Mouse (Mus musculus): ENCODE data around the gene Rc3h1. TPM values are rescaled to one million over a fixed set of nuclear protein-coding genes. Genes with fewer than 3 reads are reported as not detected.
"Not testable (repeated sequence)": the region's sequence is repeated elsewhere in the genome, so short reads cannot be mapped to it uniquely, and the experiment has no call there.

Gene Rc3h1
- total RNA-seq, 1 experiment from 2014 or later, result 50.2 TPM

DNA sequence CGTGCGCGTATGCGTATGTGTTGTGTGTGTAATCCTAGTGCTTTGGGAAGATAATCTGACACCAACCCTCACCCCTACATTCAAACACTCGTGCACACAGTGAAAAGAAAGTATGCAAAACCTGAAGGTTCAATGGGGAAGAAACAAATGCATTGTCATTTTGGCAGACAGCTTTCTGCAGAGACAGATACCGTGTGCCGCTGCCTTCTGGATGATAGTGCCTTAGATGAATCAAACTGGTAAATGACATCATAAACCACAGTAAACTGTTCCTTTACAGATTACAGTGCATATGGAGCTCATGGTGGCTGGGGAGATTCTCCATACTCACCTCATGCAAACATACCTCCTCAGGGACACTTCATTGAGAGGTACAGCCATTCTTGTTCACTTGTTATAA is 57.0 kb downstream of the Rc3h1 start:
- no peak for DNase-seq

DNA sequence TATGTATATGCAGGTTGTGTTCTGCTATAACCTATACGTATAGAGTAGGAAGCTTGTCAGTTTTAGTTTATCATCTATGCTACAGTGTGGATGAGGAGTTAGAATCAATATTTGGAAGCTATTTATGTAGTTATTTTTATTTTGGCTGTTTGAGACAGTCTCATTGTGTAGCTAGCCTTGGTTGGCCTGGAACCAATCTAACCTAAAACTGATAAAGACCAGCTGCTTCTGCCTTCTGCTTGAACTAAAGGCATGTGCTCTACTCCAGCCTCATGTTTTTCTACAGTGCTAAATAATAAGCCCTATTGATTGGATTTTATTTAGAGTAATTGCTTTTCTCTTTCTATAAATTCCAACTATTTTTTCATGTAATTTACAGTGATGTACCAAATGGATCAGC is 61.0 kb downstream of the Rc3h1 start:
- no peak for DNase-seq

DNA sequence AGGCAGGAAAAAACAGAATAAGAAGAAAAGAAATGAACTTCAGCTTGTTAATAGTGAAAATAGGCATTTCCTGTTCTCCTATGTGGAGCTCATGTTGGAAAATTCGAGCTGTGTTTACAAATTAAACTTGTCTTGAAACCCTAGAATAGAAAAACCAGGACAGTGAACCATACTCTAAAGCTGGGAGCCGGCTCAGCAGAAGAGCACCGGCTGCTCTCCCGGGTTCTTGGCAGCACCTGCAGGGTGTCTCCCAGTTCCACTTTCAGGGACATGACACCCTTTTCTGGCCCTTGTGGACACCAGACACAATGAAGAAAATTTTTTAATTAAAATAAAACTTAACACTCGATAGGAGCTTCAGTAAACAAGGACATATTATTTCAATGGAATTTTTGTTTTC is 62.4 kb downstream of the Rc3h1 start:
- DNase-seq, result no peak

DNA sequence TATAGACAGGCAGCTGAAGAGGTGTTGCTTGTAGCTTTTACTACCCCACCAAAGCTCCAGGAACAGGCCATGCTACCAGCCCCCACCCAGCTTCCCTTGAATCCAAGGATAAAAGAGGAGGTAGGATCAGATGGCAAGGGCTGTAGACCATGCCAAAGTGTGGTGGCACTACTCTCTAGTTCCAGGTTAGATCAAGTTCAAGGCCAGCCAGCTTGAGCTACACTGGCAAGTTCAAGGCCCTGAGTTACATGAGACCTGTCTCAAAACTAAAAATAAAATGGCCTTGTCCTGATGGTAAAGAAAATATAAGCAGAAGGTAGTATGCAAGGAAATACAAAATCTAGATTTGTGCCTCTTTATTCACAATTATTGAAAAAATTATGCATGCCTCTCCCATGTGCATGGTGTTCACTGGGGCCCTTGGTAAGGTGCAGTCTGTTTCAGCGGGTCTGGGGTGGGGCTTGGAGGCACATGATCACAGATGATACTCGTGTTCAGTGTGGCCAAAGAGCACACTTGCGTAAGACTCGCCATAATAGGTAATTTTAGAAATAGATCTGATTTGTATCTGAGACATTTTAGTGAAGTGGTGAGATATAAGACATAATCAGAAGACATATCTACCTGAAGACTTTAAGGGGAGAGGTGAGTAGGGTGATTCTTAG is 72.0 kb downstream of the Rc3h1 start, which contains the start of gene Serpinc1:
Gene Serpinc1 (plus strand): TSS at position 515 of the 665 bp plus-strand sequence.
- DNase-seq, result no peak

DNA sequence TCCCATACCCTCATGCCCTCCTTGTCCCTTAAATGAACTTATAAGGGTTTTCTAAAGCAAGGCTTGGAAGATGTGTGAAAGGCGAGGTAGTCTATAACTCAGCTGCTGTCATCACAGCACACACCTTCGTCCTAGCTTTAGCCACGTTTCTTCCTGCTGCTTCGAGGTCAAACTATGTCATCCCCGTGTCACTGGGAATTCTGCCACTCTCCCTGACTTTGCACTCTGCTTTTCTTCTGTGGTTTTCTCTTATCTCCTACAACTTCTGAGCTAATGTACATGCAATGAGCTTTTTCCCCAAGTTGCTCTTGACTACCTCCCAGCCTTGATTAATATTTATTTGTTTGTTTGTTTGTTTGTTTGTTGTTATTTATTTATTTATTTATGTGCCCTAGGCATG is 73.8 kb downstream of the Rc3h1 start:
- DNase-seq, result no peak

DNA sequence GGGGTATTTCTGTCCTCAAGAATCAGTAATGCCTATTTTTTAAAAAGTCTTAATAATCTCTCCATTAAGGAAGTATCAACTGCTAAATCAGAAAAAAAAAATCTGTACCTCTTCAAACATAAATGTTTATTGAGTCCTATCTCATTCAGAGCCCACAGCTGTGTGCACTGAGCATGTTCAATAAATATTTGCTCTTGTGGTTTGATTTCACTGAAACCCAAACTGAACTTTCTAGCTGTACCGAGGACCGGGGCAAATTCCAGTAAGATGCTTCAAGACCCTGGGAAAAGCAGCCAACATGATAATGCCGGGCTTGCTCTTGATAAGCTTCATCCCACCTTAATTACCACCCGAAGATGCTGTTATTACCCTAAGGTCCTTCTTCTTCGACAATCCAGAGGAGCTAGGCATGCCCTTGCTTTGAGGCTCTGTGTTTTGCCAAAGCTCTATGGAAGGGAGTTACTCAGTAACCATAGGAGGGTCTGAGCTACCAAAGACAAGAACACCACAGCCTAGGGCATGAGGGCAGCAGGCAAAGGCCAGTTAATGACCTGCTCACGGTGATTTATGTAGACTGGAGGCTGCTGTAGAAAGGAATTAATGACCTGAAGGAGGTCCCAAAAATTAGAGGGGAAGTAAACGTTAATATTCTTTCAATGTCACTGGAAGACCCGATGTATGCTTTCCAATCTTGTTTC is 74.5 kb downstream of the Rc3h1 start:
- no peak for DNase-seq

DNA sequence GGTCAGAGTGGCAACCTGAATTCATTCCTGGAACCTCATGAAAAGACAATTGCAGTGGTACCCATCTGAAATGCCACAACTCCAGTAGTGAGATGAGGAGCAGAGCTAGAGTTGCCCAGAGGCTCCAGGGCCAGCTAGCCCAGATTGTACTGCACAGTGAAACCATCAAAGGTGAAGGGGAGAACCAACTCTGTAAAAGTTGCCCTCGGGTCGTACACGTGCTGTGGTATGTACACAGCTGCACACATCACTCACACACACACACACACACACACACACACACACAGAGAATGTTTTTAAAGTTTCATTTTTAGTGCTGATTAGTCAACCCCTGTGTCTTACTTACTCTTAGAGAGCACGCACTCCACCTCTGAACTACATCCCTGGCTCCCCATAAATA is 75.1 kb downstream of the Rc3h1 start:
- no peak for DNase-seq

DNA sequence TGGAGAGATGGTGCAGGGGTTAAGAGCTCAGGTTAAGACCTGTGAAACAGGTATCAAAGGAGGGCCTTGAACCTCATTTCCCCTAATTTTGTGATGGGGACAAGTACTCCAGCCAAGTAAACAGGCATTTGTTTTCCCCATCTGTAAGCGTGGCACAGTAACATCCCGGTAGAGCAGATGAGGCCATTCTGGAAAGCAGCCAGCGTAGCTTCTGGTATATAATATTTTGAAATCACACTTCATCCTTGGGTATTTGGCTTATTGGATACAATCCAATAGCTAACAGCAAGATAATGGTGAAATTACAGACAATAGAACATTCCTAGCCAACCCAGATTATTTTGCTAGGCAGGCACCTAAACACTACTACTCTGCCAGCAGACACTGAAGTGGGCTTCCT is 76.7 kb downstream of the Rc3h1 start:
- DNase-seq, result no peak

DNA sequence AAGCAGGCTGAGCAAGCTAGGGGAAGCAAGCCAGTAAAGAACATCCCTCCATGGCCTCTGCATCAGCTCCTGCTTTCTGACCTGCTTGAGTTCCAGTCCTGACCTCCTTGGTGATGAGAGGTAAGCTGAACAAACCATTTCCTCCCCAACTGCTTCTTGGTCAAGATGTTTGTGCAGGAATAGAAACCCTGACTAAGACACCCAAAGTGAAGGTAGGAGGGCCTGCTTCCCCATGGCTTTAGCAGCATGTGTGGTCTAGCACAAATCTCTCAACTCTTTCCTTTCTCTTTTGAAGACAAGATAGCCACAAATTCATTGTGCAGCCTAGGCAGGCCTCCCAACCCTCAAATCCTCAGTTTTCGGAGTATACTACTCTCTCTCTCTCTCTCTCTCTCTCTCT is 78.5 kb downstream of the Rc3h1 start:
- DNase-seq, result not testable (repeated sequence)

DNA sequence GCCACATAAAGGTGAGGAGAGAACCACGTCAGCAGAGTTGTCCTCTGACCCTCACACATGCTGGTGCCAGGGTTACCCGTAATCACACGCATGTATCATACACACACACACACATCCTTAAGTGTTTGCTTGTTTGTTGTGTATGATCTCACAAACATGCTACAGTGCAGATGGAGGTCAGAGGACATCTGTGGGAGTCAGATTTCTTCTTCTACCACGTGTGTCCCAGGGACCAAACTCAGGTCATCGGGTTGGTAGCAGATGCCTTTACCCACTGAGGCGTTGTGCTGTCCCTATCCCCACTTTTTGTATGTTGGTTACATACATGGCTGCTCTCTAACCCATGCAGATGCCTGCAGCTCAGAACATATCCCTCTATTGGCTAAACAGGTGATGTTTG is 79.3 kb downstream of the Rc3h1 start:
- no peak for DNase-seq

DNA sequence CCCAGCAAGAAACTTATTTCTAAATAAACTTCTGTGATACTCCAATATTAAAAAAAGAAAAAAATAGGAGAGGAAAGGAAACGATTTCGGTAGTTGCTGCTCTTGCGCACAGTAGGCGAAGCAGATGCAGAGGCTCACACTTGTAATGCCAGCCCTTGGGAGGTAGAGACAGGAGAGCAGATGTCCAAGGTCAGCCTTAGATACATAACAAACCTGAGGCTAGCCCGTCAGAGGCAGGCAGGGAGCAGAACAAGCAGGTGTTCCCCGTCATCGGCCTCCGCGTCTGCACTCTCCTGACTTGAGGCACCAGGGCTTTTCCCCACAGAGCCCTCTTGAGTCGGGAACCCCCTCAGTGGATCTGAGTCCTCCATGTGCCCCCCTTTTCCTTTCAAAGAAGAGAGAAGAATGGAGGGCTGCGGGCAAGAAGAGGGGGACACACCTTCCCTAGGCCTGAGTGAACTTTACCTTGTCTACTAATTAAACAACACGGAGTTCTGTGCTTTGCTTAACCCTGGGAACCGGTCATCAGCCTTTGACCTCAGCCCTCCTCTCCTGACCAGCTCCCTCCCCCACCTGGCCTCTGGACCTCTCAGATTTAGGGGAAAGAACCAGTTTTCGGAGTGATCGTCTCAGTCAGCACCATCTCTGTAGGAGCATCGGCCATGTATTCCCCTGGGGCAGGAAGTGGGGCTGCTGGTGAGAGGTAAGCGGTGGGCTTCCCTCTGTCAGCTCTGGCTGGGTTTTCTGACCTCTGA is 80.8 kb downstream of the Rc3h1 start:
- DNase-seq, result no peak

DNA sequence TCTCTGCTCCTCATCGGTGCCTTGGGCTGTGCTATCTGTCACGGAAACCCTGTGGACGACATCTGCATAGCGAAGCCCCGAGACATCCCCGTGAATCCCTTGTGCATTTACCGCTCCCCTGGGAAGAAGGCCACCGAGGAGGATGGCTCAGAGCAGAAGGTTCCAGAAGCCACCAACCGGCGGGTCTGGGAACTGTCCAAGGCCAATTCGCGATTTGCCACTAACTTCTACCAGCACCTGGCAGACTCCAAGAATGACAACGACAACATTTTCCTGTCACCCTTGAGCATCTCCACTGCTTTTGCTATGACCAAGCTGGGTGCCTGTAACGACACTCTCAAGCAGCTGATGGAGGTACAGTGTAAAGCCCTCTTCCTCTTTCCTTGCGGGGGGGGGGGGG is 83.2 kb downstream of the Rc3h1 start:
- DNase-seq, result no peak

DNA sequence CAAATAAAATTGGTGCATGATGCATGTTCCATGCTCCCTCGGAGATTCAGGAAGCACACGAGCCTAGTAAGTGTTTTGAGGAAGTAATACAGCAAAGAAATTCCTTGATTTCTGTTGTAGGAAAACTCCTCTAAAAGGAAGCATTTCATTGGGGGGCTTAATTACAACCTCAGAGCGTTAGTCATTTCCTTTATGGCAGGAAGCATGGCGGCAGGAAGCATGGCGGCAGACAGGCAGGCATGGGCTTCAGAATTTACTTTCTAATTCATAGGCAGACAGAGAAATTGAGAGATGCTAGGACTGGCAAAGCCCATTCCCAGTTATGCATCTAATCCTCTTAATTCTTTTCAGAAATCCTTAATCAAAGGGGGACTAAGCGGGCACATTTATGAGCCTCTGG is 87.6 kb downstream of the Rc3h1 start:
- no peak for DNase-seq

DNA sequence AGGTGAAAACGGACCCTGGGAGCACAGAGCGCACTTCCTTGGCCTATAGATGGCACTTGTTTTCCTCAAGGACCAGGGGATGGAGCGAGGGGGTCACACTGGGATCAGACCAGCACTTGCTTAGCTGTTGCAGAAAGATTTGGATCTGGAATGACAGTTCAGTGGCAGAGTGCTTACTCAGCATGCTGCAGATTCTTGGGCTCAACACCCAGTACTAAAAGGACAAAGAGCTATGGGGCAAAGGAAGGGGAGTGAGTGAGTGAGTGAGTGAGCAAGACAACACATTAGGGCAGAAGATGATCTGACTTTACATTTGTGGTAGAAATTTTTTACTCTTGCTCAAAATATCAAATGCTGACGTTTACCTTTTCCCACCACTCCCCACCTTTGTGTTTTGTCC is 98.7 kb downstream of the Rc3h1 start:
- DNase-seq, result no peak

DNA sequence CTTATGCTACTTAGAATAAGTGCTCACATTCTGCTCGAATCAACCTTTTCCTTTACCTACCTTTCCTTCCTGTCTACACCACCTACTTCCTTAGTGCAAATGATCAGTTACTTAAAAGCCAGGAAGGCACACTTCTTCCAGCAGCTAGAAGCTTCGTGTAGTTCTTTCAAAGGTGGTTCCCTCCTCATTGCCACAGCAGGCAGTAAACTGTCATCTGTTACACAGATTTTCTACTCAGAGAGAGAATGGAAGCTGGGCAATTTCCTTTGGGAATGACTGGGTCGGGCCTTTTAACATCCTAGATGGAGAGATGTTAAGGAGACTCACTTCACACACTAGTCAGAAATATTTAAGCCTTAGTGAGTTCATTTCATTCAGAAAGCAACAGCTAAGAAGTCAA is 99.3 kb downstream of the Rc3h1 start:
- DNase-seq, result no peak

DNA sequence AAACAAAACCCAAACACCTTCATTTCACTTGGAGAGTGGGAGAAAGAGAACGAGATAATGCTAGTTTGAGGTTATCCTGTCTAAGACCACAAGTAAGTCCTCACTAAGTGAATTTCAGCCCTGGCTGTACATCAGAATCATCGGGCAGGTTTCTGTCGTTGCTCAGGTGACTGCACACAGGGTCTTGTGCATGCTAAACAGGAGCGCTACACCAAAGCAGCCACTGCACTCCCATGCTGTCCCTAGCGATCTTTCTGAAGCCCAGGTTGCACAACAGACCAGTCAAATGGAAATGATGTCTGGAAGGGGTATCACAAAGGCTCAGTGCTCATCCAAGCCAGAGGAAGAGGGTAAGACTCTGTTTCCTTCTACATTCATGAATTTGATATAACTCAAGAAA is 100.3 kb downstream of the Rc3h1 start:
- no peak for DNase-seq

DNA sequence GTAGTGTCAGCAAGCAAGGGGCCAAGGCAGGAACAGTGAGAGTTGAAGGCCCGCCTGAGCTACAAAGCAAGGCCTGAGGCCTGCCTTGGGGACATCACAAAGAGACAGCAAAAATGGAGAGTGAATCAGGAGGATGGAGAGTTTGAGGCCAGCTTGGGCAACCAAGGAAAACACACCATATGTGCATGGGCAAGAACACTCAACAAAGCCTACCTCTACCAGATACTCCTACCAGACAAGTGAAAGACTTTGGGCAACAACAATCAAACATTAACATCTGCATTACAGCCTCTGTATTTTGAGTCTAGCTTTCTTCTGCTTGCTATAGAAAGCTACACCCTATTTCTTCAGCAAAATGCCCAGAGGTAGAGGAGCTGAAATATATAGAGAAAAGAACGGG is 101.8 kb downstream of the Rc3h1 start:
- DNase-seq, result no peak

DNA sequence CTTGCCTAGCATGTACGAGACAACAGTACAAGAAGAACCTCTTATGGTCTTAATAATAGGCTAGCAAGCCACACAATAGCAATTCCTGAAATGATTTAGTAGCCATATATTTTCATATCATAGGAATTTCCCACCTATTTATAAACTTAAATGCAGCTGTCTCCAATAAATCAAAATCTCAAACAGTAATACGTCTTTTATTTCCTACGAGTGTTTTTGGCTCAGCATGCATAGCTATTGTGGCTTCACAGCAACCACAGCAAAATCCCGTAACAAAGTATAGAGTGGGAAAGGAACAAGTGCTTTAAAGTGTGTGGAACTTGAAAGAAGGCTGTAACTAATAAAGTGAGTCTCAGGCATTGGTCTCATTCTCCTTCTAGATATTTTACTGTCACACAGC is 104.2 kb downstream of the Rc3h1 start:
- DNase-seq, result no peak

DNA sequence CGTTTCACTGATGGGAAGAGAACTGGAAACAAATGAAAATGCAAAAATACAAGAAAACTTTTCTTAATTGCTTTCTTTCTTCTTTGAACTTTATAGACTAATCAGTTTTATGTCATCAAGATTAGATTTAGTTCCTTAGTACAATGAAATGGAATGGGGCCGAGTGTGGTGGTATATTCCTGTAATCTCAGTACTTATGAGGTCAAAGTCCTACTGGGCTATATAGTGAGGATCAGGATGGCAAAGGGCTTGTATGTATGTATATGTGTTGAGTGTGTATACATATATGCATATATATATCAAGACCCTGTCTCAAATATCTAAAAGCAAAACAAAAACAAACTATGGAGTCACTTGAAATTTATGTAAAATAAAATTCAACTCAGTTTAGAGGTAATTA is 110.2 kb downstream of the Rc3h1 start:
- DNase-seq, result no peak

DNA sequence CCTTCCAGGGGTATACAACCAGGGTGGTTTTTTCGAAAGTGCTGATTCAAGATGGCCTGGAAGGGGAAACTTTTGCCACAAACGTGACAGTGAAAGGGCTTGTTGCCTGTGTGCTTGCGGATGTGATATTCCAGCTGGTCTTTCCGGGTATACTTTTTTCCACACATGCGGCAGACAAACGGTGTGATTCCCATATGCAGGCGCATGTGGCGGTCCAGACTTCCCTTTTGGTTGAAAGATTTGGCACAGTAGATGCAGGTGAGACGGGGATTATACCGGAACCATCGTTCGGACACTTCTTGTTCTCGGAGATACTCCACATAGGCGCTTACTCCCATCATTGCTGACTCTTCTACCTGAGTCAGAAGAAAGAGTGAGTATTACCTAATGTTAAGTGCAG is 113.8 kb downstream of the Rc3h1 start:
- no peak for DNase-seq
